Mouse (Mus musculus) liver, embryonic 12.5 days (tissue): ENCODE data around the gene Inha. TPM values are rescaled to one million over a fixed set of nuclear protein-coding genes. Genes with fewer than 3 reads are reported as not detected.

Experiments used
- ATAC-seq: fragments of 200-750 bp; cut with Nextera tagmentation; 2 replicates; pipeline ENCODE4 v1.8.0; 2017; ENCODE audit warnings: moderate number of reproducible peaks, mild to moderate bottlenecking, moderate library complexity
- H3K27ac ChIP-seq: fragments of 300-500 bp; sonication (generic); 2 replicates; pipeline ENCODE4 v1.5.1; 2016; ENCODE audit warnings: mild to moderate bottlenecking
- H3K27me3 ChIP-seq: fragments of 300-500 bp; sonication (generic); replicated peaks from 2 replicates; pipeline ENCODE4 v1.6.1; 2016; ENCODE audit warnings: mild to moderate bottlenecking, moderate library complexity
- H3K36me3 ChIP-seq: fragments of 300-500 bp; sonication (generic); 2 replicates; pipeline ENCODE4 v1.6.1; 2016; ENCODE audit warnings: mild to moderate bottlenecking, moderate library complexity
- H3K4me1 ChIP-seq: fragments of 300-500 bp; sonication (generic); 2 replicates; pipeline ENCODE4 v1.6.1; 2016
- H3K4me2 ChIP-seq: fragments of 300-500 bp; sonication (generic); 2 replicates; pipeline ENCODE4 v1.6.1; 2016; ENCODE audit warnings: mild to moderate bottlenecking, moderate library complexity
- H3K4me3 ChIP-seq: fragments of 300-500 bp; sonication (generic); 2 replicates; pipeline ENCODE4 v1.5.1; 2016; ENCODE audit warnings: mild to moderate bottlenecking, moderate library complexity
- H3K9ac ChIP-seq: fragments of 300-500 bp; sonication (generic); 2 replicates; pipeline ENCODE4 v1.6.1; 2016; ENCODE audit warnings: mild to moderate bottlenecking, moderate library complexity
- H3K9me3 ChIP-seq: fragments of 300-500 bp; sonication (generic); replicated peaks from 2 replicates; pipeline ENCODE4 v1.6.1; 2016; ENCODE audit warnings: mild to moderate bottlenecking, moderate library complexity
- WGBS: fragments of 180-500 bp; shearing (Covaris S2); methylation state at CpG from one replicate; pipeline ENCODE4 v1.1.7; 2016; ENCODE audit not compliant: insufficient replicate concordance; 5-methylcytosine and 5-hydroxymethylcytosine counted together
- polyA plus RNA-seq: library from polyadenylated mRNA; unstranded; fragments of >200 nt; fragmentation: Nextera tagmentation; extraction: Ambion mirVana; gene quantifications from 2 replicates; pipeline ENCODE4 v1.2.1, GENCODE M21; 2016

Inha gene
- polyA plus RNA-seq, 1 experiment from 2014 or later: 1.2 TPM

DNA sequence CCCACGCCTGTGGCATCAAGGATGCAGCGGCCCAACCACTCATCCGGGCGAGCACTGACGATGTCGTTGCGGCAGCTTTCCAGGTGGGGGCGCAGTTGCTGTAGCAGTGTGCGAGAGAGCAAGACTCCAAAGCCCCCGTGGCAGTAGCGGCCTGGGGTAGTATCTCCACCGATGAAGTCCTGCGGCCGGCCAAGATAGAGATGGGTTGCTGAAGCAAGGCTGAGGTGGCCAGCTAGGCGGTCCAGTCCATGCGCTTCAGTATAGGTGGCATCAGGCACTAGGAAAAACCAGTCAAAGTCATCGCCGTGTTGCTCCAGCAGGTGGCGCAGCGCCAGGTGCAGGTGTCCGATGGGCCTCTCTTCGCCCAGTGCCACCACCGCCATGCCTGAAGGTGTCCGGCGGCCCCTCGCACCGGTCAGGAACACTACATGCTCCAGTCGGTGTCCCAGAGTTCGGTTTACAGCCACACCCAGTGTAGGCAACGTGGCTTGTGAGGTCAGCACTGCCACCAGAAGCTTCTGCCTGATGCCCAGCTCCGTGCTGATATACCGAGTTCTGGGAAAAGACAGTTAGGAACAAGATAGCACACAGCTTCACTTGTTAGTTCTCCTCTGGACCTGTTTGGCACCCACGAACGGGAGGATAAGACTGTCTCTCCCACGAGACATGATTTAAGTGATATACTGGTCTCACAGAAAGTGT lies 29.5 kb upstream of the Inha start:
- 8% methylated on average over 35 of the region's 35 CpGs for WGBS
- H3K4me3 ChIP-seq: peak overlapping the region; percentile 68
- H3K4me2 ChIP-seq: peak overlapping the region; percentile 84
- peak; percentile 16; the same call in 1 of the 2 replicates for ATAC-seq
- H3K36me3 ChIP-seq: peaks cover 35% of the 10 kb centered on the region
- H3K4me1 ChIP-seq: peaks cover 32% of the 10 kb centered on the region
- H3K27me3 ChIP-seq: peaks cover 99% of the 10 kb centered on the region
- H3K9ac ChIP-seq: no peak overlapping the region
- H3K27ac ChIP-seq: no peak overlapping the region
- no peaks in the 10 kb centered on the region for H3K9me3 ChIP-seq

DNA sequence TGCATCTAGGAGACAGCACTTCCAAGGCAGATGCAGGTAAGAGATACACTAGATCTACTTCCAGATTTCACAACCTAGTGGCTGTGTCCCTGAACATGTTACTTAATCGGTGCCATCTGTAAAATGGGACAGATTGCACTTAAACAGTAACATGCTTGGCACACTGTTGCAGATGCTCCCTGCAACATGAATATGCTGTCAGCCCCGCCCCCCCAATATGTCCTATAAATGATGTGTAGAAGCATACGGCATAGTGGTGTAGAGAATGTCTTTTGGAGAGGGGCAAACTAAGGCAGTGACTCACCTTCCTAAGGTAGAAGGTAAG lies 28.9 kb upstream of the Inha start:
- Histone ChIP-seq H3K4me3 (peak overlapping the region; percentile 68), H3K36me3 (peaks cover 34% of the 10 kb centered on the region), H3K9me3 (no peaks in the 10 kb centered on the region), H3K9ac (no peak overlapping the region), H3K27ac (no peak overlapping the region), H3K4me2 (peak overlapping the region; percentile 84), H3K27me3 (peaks cover 99% of the 10 kb centered on the region), H3K4me1 (peaks cover 32% of the 10 kb centered on the region)
- no peak for ATAC-seq
- WGBS: 37% methylated on average over 3 of the region's 3 CpGs

DNA sequence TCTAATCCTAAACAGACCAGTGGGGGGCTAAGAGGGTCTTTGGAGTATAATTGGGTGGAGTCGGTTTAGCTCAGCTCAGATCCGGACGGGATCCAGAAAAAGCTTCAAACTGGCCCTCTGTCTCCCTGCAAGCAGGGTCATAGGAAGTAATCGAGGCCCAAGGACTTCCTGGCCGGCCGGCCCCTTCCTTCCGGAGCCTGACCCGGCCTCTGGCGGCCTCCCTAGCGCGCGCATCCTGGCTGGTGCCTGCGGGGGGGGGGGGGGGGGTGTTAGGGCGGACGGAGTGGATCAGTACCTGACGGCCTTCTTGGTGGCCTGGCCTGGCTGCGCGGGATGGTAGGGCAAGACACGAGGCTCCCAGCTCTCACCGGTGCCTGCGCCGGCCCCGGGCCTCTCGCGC lies 28.4 kb upstream of the Inha start:
- Histone ChIP-seq H3K4me2 (peak overlapping the region; percentile 84), H3K4me1 (peaks cover 32% of the 10 kb centered on the region), H3K27me3 (peaks cover 99% of the 10 kb centered on the region), H3K27ac (peak overlapping the region; percentile 59), H3K36me3 (peaks cover 33% of the 10 kb centered on the region), H3K4me3 (peak overlapping the region; percentile 68), H3K9me3 (no peaks in the 10 kb centered on the region), H3K9ac (peak overlapping the region; percentile 65)
- no peak for ATAC-seq
- under 1% methylated on average over 25 of the region's 25 CpGs for WGBS

DNA sequence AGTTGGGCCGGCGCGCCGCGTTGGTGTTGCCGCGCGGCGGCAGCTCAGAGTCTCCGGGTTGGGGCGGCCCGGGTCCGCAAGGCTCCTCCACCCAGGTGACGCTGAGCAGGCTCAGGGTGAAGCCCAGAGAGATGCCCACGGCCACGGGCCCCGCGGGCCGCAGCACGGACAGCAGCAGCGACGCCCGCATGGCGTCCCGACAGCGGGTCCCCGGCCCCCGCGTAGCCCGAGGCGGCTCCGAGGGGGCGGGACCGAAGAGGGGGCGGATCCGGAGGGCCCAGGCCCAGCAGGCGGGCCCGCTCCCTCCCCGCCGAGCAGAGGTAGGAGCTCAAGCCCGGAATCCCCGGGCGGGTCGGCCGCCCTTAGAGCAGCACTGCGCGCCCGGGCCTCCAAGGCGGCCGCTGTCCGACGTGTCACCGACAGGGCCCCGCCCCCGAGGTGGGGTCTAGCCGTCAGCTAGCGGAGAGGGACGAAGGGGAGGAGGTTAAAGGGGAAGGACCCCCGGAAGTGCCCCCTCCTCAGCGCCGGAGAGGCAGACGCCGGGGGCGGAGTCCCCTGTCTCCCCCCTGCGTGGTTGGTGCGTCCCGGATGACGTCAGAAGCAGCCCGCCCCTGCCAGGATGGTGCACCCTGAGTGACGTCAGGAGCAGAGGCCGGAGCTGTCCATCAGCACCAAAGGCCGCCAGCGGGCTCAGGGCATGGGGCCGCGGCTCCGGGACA lies 27.8 kb upstream of the Inha start, which contains the start of the genes Chpf and Tmem198:
Gene Chpf (minus strand): TSS at position 392 of the 719 bp plus-strand sequence.
Gene Tmem198 (plus strand): TSS at position 617 of the 719 bp plus-strand sequence.
- Histone ChIP-seq H3K4me2 (peak within 1 kb of the TSS; percentile 84), H3K4me1 (peaks cover 32% of the 10 kb centered on the region), H3K36me3 (peaks cover 27% of the 10 kb centered on the region), H3K9me3 (no peaks in the 10 kb centered on the region), H3K27me3 (peaks cover 99% of the 10 kb centered on the region), H3K27ac (peak within 1 kb of the TSS; percentile 59), H3K4me3 (peak within 1 kb of the TSS; percentile 68), H3K9ac (peak within 1 kb of the TSS; percentile 65)
- ATAC-seq: peak; percentile 88
- WGBS: under 1% methylated on average over 68 of the region's 76 CpGs

DNA sequence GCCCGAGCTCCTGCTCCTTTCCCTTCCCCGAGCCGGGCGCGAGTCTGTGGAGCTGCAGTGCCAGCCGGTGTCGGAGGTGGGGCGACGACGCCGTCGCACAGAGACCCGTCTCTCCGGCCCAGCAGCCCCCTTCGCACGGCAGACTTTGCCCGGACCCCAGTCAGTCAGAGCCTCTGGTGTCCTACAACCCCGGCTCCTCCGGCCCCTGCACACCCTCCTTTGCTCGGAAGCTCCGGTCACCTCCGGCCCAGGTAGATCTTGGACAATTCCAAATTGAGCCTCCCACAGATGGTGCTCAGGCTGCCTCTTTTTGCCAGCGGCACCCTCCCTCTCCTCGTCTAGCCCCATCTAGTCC lies 27.3 kb upstream of the Inha start:
- ATAC-seq: peak; percentile 1; the same call in 1 of the 2 replicates
- peaks cover 32% of the 10 kb centered on the region for H3K4me1 ChIP-seq
- no peak overlapping the region for H3K27ac ChIP-seq
- peaks cover 99% of the 10 kb centered on the region for H3K27me3 ChIP-seq
- peak overlapping the region; percentile 68 for H3K4me3 ChIP-seq
- H3K9me3 ChIP-seq: no peaks in the 10 kb centered on the region
- no peak overlapping the region for H3K9ac ChIP-seq
- H3K36me3 ChIP-seq: peaks cover 22% of the 10 kb centered on the region
- H3K4me2 ChIP-seq: peak overlapping the region; percentile 84
- 3% methylated on average over 24 of the region's 24 CpGs for WGBS

DNA sequence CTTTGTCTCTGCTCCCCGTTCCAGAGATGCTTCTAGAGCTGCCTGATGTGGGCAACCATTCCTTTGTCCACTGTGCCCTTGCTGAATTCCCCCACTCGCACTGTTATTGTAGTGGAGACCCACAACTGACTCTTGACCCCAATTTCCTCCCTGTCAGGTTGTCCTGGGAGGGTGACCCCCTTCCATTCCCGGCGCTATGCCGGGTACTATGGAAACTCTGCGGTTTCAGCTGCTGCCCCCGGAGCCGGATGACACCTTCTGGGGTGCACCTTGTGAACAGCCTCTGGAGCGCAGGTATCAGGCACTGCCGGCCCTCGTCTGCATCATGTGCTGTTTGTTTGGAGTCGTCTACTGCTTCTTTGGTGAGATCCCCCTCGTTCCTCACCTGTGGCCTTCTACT lies 26.8 kb upstream of the Inha start:
- Histone ChIP-seq H3K27ac (no peak overlapping the region), H3K9me3 (no peaks in the 10 kb centered on the region), H3K4me3 (peak overlapping the region; percentile 68; the same call in 1 of the 2 replicates), H3K27me3 (peaks cover 99% of the 10 kb centered on the region), H3K36me3 (peaks cover 18% of the 10 kb centered on the region), H3K9ac (no peak overlapping the region), H3K4me2 (peak overlapping the region; percentile 84), H3K4me1 (peaks cover 32% of the 10 kb centered on the region)
- ATAC-seq: no peak
- 19% methylated on average over 13 of the region's 13 CpGs for WGBS

DNA sequence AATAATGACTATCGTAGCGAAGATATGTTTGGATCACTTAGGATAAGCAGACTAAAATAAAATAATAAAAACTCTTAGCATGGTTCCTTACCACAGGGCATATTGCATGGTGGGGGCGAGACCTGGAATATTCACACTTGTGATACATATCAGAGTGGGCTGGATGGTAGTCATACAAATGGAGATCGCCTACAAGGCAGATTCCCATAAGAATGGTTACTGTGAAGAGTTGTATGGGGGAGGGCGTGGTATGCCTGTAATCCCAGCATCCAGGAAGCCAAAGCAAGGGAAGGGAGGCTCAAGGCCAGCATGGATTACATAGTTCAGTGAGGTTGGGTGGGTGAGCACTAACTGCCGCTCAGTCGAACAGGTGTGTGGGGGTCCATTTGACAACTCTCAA lies 26.1 kb upstream of the Inha start:
- H3K9me3 ChIP-seq: no peaks in the 10 kb centered on the region
- WGBS: 68% methylated on average over 7 of the region's 7 CpGs
- peaks cover 99% of the 10 kb centered on the region for H3K27me3 ChIP-seq
- H3K4me3 ChIP-seq: no peak overlapping the region
- no peak overlapping the region for H3K4me2 ChIP-seq
- H3K36me3 ChIP-seq: peaks cover 11% of the 10 kb centered on the region
- peaks cover 32% of the 10 kb centered on the region for H3K4me1 ChIP-seq
- H3K9ac ChIP-seq: no peak overlapping the region
- ATAC-seq: no peak
- H3K27ac ChIP-seq: no peak overlapping the region

DNA sequence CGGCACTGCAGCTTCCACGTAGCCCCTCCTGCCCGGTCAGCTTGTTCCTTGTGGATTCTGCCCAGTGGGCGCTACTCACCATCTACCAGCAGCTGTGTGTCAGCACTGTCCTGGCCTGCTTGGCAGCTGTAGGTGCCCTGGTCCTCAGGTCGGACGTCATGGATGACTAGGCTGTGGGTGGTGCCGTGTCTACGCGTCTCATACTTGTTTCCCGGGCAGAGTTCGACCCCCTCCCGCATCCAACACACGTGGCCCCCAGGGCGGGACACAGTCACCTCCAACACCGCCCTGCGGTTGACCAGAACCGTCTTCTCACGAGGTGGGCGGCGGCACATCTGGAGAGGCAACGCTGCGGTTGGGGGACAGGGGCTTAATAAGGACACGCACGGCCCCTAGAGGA lies 20.3 kb upstream of the Inha start:
- H3K36me3 ChIP-seq: 0 out of 2 replicates have a peak, but pooled peaks cover 2% of the 10 kb centered on the region
- H3K27me3 ChIP-seq: peaks cover 98% of the 10 kb centered on the region
- H3K27ac ChIP-seq: no peak overlapping the region
- H3K9me3 ChIP-seq: no peaks in the 10 kb centered on the region
- WGBS: 10% methylated on average over 24 of the region's 24 CpGs
- H3K4me1 ChIP-seq: peaks cover 15% of the 10 kb centered on the region
- no peak overlapping the region for H3K9ac ChIP-seq
- H3K4me3 ChIP-seq: no peak overlapping the region
- ATAC-seq: no peak
- H3K4me2 ChIP-seq: peak overlapping the region; percentile 68; the same call in 1 of the 2 replicates

DNA sequence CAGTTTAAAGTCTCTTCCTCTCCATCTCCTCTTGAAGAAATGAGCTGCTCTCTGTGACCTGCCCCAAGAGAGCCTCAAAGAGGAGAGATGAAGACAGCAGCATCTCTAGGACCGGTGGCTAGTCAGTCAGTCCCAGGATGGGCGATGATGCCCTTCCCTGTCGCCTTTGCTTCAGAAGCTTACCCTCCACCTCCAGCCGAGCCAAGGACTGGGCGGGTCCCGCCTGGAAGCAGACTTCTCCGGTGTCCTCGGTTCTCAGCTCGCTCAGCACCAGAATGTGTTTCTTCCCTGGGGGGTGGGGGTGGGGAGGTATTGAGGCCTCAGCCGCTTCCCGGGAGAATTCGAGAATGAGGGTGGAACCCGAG lies 19.9 kb upstream of the Inha start:
- no peak overlapping the region for H3K9ac ChIP-seq
- ATAC-seq: no peak

DNA sequence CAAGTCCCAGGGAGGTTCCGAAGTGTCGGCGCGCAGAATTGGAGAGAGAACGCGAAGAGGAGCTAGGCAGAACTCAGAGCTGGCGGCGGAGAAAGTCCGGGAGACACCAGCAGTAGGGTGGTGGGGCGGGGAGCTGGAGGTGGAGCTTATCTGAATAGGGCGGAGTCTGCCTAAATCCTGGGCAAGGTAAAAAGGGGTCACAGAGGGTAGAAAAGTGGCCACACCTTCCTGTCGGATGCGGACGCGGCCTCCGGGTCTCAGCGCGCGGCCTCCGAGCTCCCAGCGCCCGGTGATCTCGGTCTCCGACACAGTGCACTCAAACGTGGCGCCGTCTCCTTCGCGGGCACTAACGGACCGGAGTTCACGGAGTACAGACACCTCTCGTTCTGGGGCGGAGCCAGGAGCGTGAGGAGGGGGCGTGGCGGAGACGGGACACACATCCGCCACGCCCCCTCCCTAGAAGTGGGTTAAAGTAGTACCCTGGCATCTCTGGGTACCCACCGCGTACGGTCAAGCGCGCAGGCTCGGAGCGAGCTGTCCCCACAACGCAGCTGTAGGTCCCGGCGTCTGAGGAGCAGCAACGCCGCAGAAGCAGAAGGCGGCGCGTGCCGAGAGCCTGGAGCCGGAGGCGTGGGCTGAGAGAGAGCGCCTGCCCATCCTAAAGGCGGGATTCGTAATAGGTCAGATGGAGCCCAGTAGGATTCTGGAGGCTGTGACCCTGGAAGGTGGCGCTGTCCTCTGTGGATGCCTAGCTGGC lies 19.3 kb upstream of the Inha start:
- peaks cover 98% of the 10 kb centered on the region for H3K27me3 ChIP-seq

More for the DNA sequence above, 19.9 kb upstream of the Inha start:
- WGBS: 2% methylated on average over 13 of the region's 13 CpGs
- H3K27ac ChIP-seq: no peak overlapping the region
- 0 out of 2 replicates have a peak, but pooled peaks cover 2% of the 10 kb centered on the region for H3K36me3 ChIP-seq
- H3K27me3 ChIP-seq: peaks cover 98% of the 10 kb centered on the region
- peak overlapping the region; percentile 68 for H3K4me2 ChIP-seq
- no peaks in the 10 kb centered on the region for H3K9me3 ChIP-seq
- peaks cover 15% of the 10 kb centered on the region for H3K4me1 ChIP-seq
- H3K4me3 ChIP-seq: peak overlapping the region; percentile 51

DNA sequence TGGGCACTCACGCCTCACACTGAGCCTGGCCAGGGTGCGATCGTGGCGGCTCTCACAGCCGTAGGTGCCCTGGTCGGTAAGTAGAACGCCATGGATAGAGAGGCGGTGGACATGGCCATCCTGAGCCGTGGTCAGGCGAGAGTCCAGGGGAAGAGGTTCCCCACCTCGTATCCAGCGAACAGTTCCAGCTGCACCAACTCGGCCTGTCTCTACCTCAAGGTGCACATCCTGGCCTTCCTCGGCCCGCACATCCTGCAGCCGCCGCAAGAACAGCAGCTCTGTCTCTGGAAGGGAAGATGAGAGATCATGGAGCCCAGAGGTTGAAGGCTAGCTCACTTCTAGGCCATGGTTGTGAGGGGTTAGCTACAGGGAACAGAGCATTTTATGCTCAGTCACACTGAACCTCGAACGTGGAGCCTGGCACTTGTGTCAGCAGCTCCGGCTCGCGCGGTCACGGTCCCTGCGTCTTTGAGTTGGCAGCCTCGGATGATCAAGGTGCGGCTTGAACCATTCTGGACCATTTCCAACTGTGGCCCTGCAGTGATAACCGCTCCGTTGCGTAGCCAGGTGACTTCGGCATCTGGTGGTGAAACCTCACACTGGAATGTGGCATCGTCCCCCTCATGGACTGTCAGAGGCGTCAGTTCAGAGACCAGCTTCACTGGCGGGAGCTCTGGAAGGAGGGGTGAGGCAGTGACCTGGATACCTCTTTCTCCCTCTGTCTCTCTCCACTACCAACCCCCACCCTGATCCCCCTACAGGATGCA lies 15.9 kb upstream of the Inha start:
- H3K36me3 ChIP-seq: peaks cover 3% of the 10 kb centered on the region; the same call in 1 of the 2 replicates
- peaks cover 73% of the 10 kb centered on the region for H3K27me3 ChIP-seq
- ATAC-seq: no peak

More for the DNA sequence above, 19.3 kb upstream of the Inha start:
- Histone ChIP-seq H3K36me3 (peaks cover 2% of the 10 kb centered on the region; the same call in 1 of the 2 replicates), H3K9ac (no peak overlapping the region; the same call in 1 of the 2 replicates), H3K4me2 (peak overlapping the region; percentile 68), H3K4me3 (peak overlapping the region; percentile 51), H3K4me1 (peaks cover 15% of the 10 kb centered on the region), H3K27ac (no peak overlapping the region), H3K9me3 (no peaks in the 10 kb centered on the region)
- peak; percentile 63 for ATAC-seq
- WGBS: 1% methylated on average over 62 of the region's 62 CpGs

More for the DNA sequence above, 15.9 kb upstream of the Inha start:
- Histone ChIP-seq H3K9ac (no peak overlapping the region), H3K9me3 (no peaks in the 10 kb centered on the region), H3K4me3 (no peak overlapping the region), H3K27ac (no peak overlapping the region), H3K4me1 (peaks cover 15% of the 10 kb centered on the region), H3K4me2 (no peak overlapping the region)
- 72% methylated on average over 34 of the region's 34 CpGs for WGBS
